Comparison of ENCODE assay signal across 28 mouse cellular contexts in genomic region chr6:7943656-7944055, GRCm38 (mm10).
DNase-seq lines count a peak whose midpoint lies in the region; ATAC-seq and TF ChIP-seq lines count a peak whose summit lies in the region.
"Had no signal": no experiment of that assay in that cellular context is flagged by ENCODE, and none has a peak within 500 bp of the region (broad histone marks: within the 10 kb centered on the region; RNA-seq: fewer than 3 reads in every experiment).

No protein-coding gene starts in this region.

- ATAC-seq in forebrain, embryonic 15.5 days (replicated peaks) = 0 out of 2 replicates have a peak, but pooled peaks have one; percentile 23
- no peak for ATAC-seq in liver, embryonic 12.5 days
- ATAC-seq: activated CD4-positive, CD25-positive, alpha-beta regulatory T cell, adult 4 months; Patski had no signal

- DNase-seq in forebrain, embryonic 10.5 days (ENCODE audit: extremely low spot score, low spot score) = no peak
- DNase-seq in ES-E14 (ENCODE audit: low read depth, low spot score) = peak; percentile 35
- DNase-seq in fat pad, adult 2 months (ENCODE audit: extremely low read depth, low read depth, low spot score) = peak; percentile 8
- DNase-seq in spleen, postnatal 14 days (ENCODE audit: low spot score in 2 of 2) = no peak
- DNase-seq: adrenal gland, adult 8-10 months; adrenal gland, postnatal 25 days; B cell, adult 2 months; cerebellum, adult 11-12 months; cerebellum, adult 8-10 months; cerebellum, postnatal 36 days; embryo, embryonic 11 days; gastrocnemius, postnatal 36 days; heart, postnatal 10 days; heart, postnatal 36 days; kidney, adult 11 months; kidney, adult 8-10 months had no signal

- H3K27me3 ChIP-seq in forebrain, embryonic 15.5 days = no peaks in the 10 kb centered on the region
- H3K27me3 ChIP-seq in forebrain, embryonic 10.5 days (ENCODE audit: poor library complexity, severe bottlenecking) = no peaks in the 10 kb centered on the region
- H3K27me3 ChIP-seq in ES-Bruce4 (ENCODE audit: control insufficient read depth, insufficient read depth, low read length, poor library complexity, severe bottlenecking) = no peaks in the 10 kb centered on the region
- no peaks in the 10 kb centered on the region for H3K27me3 ChIP-seq in liver, embryonic 12.5 days (replicated peaks)
- H3K27me3 ChIP-seq: CH12.LX; embryonic facial prominence, embryonic 15.5 days; heart, embryonic 12.5 days; heart, embryonic 15.5 days; hindbrain, embryonic 15.5 days; Patski had no signal

- in situ Hi-C loops in ES-E14 (cut with MboI; ENCODE audit: low sequenced_read_pairs in 2 of 2, unreplicated experiment in 2 of 2) = no loop called here

- 83% methylated on average over 5 of the region's 5 CpGs for WGBS in forebrain, embryonic 15.5 days
- 89% methylated on average over 5 of the region's 5 CpGs for WGBS in forebrain, embryonic 10.5 days
- 67% methylated on average over 5 of the region's 5 CpGs for WGBS in liver, embryonic 12.5 days (ENCODE audit: insufficient replicate concordance)

- no peaks in the 10 kb centered on the region for H3K36me3 ChIP-seq in forebrain, embryonic 15.5 days
- H3K36me3 ChIP-seq in forebrain, embryonic 10.5 days (replicated peaks) = no peaks in the 10 kb centered on the region
- H3K36me3 ChIP-seq in ES-Bruce4 (ENCODE audit: control insufficient read depth, insufficient read depth, low read length, poor library complexity, severe bottlenecking) (no peaks in the 10 kb centered on the region), ES-E14 (ENCODE audit: control insufficient read depth, insufficient read depth, low read length, poor library complexity, severe bottlenecking) (no peaks in the 10 kb centered on the region)
- no peaks in the 10 kb centered on the region for H3K36me3 ChIP-seq in liver, embryonic 12.5 days
- H3K36me3 ChIP-seq: embryonic facial prominence, embryonic 15.5 days; G1E; heart, embryonic 12.5 days; heart, embryonic 15.5 days; hindbrain, embryonic 10.5 days; hindbrain, embryonic 15.5 days had no signal

- peak; percentile 79; the same call in 1 of the 2 replicates for TF ChIP-seq EP300 in ES-Bruce4 (IDR thresholded peaks at IDR 0.05; ENCODE audit: insufficient read depth, low read depth, low read length)

- no peak for TF ChIP-seq POLR2A in ES-Bruce4 (IDR thresholded peaks at IDR 0.05; ENCODE audit: insufficient read depth, low read length)

- H3K9me3 ChIP-seq in forebrain, embryonic 15.5 days = no peaks in the 10 kb centered on the region
- H3K9me3 ChIP-seq in forebrain, embryonic 10.5 days = no peaks in the 10 kb centered on the region
- H3K9me3 ChIP-seq in ES-Bruce4 (replicated peaks; ENCODE audit: control insufficient read depth, insufficient read depth, low read length, poor library complexity, severe bottlenecking) (no peaks in the 10 kb centered on the region; the same call in 1 of the 2 replicates), ES-E14 (ENCODE audit: control insufficient read depth, insufficient read depth, low read depth, low read length) (no peaks in the 10 kb centered on the region)
- H3K9me3 ChIP-seq in liver, embryonic 12.5 days (replicated peaks) = no peaks in the 10 kb centered on the region
- H3K9me3 ChIP-seq: embryonic facial prominence, embryonic 15.5 days; G1E; heart, embryonic 12.5 days; heart, embryonic 15.5 days; hindbrain, embryonic 10.5 days; hindbrain, embryonic 15.5 days had no signal

- no peak overlapping the region for H3K4me2 ChIP-seq in forebrain, embryonic 15.5 days (replicated peaks)
- no peak overlapping the region for H3K4me2 ChIP-seq in liver, embryonic 12.5 days
- H3K4me2 ChIP-seq: embryonic facial prominence, embryonic 15.5 days; heart, embryonic 12.5 days; heart, embryonic 15.5 days; hindbrain, embryonic 15.5 days had no signal

- H3K4me3 ChIP-seq in forebrain, embryonic 15.5 days = no peak overlapping the region
- no peak overlapping the region for H3K4me3 ChIP-seq in forebrain, embryonic 10.5 days
- H3K4me3 ChIP-seq in ES-Bruce4 (ENCODE audit: low read depth, low read length) = no peak overlapping the region
- no peak overlapping the region for H3K4me3 ChIP-seq in ES-E14 (ENCODE audit: insufficient read depth in 1 of 2, low read depth in 1 of 2, low read length in 2 of 2, poor library complexity in 1 of 2, severe bottlenecking in 1 of 2)
- no peak overlapping the region for H3K4me3 ChIP-seq in liver, embryonic 12.5 days
- H3K4me3 ChIP-seq: embryonic facial prominence, embryonic 15.5 days; heart, embryonic 12.5 days; heart, embryonic 15.5 days; hindbrain, embryonic 10.5 days; hindbrain, embryonic 15.5 days had no signal

- H3K9ac ChIP-seq in forebrain, embryonic 15.5 days (replicated peaks) = no peak overlapping the region
- H3K9ac ChIP-seq in ES-Bruce4 (ENCODE audit: low read depth, poor library complexity, severe bottlenecking) (no peak overlapping the region), ES-E14 (ENCODE audit: insufficient read depth, low read depth, low read length, poor library complexity, severe bottlenecking) (no peak overlapping the region)
- no peak overlapping the region for H3K9ac ChIP-seq in liver, embryonic 12.5 days
- H3K9ac ChIP-seq: embryonic facial prominence, embryonic 15.5 days; heart, embryonic 12.5 days; heart, embryonic 15.5 days; hindbrain, embryonic 15.5 days had no signal

- no peak for TF ChIP-seq CTCF in ES-Bruce4 (IDR thresholded peaks at IDR 0.05; ENCODE audit: low read depth, low read length)

- H3K4me1 ChIP-seq in forebrain, embryonic 15.5 days = peaks cover 5% of the 10 kb centered on the region; the same call in 1 of the 2 replicates
- H3K4me1 ChIP-seq in forebrain, embryonic 10.5 days = peaks cover 24% of the 10 kb centered on the region
- H3K4me1 ChIP-seq in ES-Bruce4 (ENCODE audit: control insufficient read depth, insufficient read depth, low read length) (peaks cover 2% of the 10 kb centered on the region), ES-E14 (ENCODE audit: control insufficient read depth in 2 of 2, insufficient read depth in 2 of 2, low read length in 2 of 2, poor library complexity in 1 of 2) (peaks cover 2 to 3% of the 10 kb centered on the region in 2 experiments; a peak in 2 of 4 replicates)
- no peaks in the 10 kb centered on the region for H3K4me1 ChIP-seq in liver, embryonic 12.5 days
- H3K4me1 ChIP-seq: embryonic facial prominence, embryonic 15.5 days; heart, embryonic 12.5 days; heart, embryonic 15.5 days; hindbrain, embryonic 15.5 days had no signal

- no peak overlapping the region for H3K27ac ChIP-seq in forebrain, embryonic 15.5 days (replicated peaks)
- H3K27ac ChIP-seq in forebrain, embryonic 10.5 days = no peak overlapping the region
- no peak overlapping the region for H3K27ac ChIP-seq in ES-Bruce4 (ENCODE audit: insufficient read depth, low read length)
- no peak overlapping the region for H3K27ac ChIP-seq in ES-E14 (ENCODE audit: insufficient read depth, low read depth, low read length, poor library complexity, severe bottlenecking)
- no peak overlapping the region for H3K27ac ChIP-seq in liver, embryonic 12.5 days
- H3K27ac ChIP-seq: heart, embryonic 15.5 days; hindbrain, embryonic 10.5 days; hindbrain, embryonic 15.5 days had no signal

TF ChIP-seq in ES-E14, 5 proteins besides CTCF, POLR2A, EP300 and RAD21:
- TF ChIP-seq HCFC1 (IDR thresholded peaks at IDR 0.05; ENCODE audit: borderline replicate concordance, insufficient read depth, low read length) (no peak), ZC3H11A (IDR thresholded peaks at IDR 0.05; ENCODE audit: borderline replicate concordance, low read depth, low read length) (no peak), MAFK (IDR thresholded peaks at IDR 0.05; ENCODE audit: insufficient read depth, low read depth, low read length) (no peak), CHD2 (IDR thresholded peaks at IDR 0.05; ENCODE audit: low read depth, low read length) (no peak), ZNF384 (IDR thresholded peaks at IDR 0.05; ENCODE audit: low read depth, low read length) (no peak)

Comparison
In these comparisons a context has a peak if more than half of its experiments do, and no peak if none do; other contexts are left out.
1. DNase-seq: peak in ES-E14 (single experiment) and fat pad, adult 2 months (single experiment); none in forebrain, embryonic 10.5 days (single experiment) and spleen, postnatal 14 days (0 of 2).